Mouse (Mus musculus) brain, embryonic 14.5 days (tissue): ENCODE results near the gene Pgpep1. TPM values are rescaled to one million over a fixed set of nuclear protein-coding genes. Genes with fewer than 3 reads are reported as not detected.

Experiments used
- DNase-seq: peaks from one replicate; pipeline ENCODE4 v3.0.0-alpha.2; 2011; ENCODE audit warnings: low read depth
- CTCF ChIP-seq: fragments of 200-500 bp; IDR thresholded peaks from 2 replicates; pipeline ENCODE4 v1.5.1; 2012; ENCODE audit warnings: inconsistent platforms, mild to moderate bottlenecking, moderate library complexity, borderline replicate concordance; ENCODE audit not compliant: insufficient read depth, insufficient read length; ENCODE audit errors: extremely low read depth
- POLR2A ChIP-seq: fragments of 200-500 bp; IDR thresholded peaks from 2 replicates; pipeline ENCODE4 v1.6.1; 2012; ENCODE audit warnings: mild to moderate bottlenecking, inconsistent platforms, borderline replicate concordance; ENCODE audit not compliant: poor library complexity, insufficient read depth, insufficient read length, severe bottlenecking; ENCODE audit errors: extremely low read depth
- polyA plus RNA-seq: library from polyadenylated mRNA; depleted of rRNA; stranded (reverse); fragments of >200 nt; gene quantifications from 2 replicates; pipeline ENCODE4 v1.2.3, GENCODE M21; 2012

Pgpep1 gene
- polyA plus RNA-seq, 1 experiment, result 83.7 TPM

DNA sequence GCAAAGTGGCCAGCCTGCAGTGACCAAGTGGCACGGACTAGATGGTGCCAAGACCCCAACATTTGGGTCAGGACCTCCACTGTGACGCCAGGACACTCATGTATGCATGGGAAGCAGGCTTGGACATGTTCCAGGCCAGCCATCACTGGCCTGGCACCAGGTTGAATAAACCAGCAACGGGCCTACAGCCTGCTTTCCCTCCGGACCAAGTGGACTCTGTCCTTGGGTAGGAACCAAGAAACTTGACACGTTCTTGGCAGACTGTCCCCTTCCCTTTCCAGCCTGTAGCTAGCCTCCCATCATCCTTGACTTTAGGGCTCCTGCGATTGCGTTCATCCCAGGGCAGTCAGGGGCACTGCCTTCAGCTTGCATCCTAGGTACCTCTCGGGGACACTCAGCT is 27.4 kb upstream of the Pgpep1 start:
- DNase-seq, result no peak
- TF ChIP-seq CTCF, result no peak
- TF ChIP-seq POLR2A, result no peak

- peak; percentile 38 for DNase-seq
- TF ChIP-seq POLR2A (no peak), CTCF (no peak)
Measured at GRCm38 (mm10) chr8:70684291-70684690, 24.1 kb upstream of the Pgpep1 start.

- no peak for DNase-seq
- TF ChIP-seq POLR2A, result no peak
- TF ChIP-seq CTCF, result no peak
Measured at GRCm38 (mm10) chr8:70682692-70683091, 22.5 kb upstream of the Pgpep1 start.

DNA sequence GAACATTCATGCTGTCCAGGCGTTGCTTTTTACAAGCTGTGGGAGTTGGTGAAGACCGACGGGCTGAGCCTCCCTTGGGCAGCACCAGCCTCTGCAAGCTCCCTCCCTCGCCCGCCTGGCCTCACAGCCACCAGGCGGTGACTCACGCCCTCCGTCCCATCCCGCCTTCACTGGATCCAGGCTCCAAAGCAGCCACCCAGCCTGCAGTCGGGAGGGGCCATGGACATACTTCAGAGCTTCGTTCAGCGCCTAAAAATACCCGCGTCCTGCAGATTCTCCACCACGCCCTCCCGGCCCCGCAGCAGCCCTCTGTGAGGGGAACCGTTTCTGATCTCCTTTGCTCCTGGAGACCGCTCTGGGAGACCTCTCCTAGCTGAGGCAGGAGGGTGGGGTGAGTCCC is 22.0 kb upstream of the Pgpep1 start:
- no peak for TF ChIP-seq CTCF
- no peak for TF ChIP-seq POLR2A
- DNase-seq, result no peak

DNA sequence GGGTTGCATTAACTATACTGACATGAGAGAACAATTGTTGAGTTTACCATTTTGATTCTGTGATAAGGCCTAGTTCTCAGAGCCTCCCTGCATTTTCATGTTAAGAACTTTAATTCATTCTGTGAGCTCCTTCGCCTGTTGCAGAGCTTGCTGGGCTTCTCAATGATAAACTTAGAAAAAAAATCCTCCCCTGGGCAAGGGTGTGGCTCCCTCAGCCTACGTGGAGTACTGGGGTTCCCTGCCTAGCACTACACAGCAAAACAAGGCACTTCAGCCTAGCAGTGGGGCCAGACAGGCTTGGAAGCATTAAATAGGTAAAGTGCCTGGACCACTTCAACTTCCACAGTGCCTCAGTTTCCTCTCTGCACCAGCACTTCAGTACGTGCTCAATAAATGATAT is 21.2 kb upstream of the Pgpep1 start:
- TF ChIP-seq CTCF, result no peak
- TF ChIP-seq POLR2A, result no peak
- no peak for DNase-seq

DNA sequence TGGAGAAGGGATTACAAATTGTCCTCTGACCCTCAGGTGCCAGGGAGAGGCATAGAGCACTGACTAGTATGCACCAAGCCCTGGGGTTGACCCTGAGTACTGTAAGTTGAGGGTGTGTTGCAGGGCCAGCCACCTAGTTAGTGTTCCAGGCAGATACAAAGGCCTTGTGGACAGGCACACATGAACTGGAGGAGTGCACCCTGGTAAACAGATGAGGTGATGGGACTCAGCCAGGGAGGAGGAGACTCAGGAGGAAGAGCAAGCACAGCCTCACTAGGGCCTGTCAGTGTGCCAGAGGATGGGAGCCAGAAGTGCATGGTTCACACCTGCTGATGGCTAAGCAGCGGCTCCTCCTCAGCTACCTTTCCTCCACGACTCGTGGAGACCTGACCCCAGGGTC is 19.9 kb upstream of the Pgpep1 start:
- no peak for TF ChIP-seq POLR2A
- no peak for TF ChIP-seq CTCF
- DNase-seq, result no peak

- TF ChIP-seq POLR2A (no peak), CTCF (no peak)
- DNase-seq, result no peak
Measured at GRCm38 (mm10) chr8:70679404-70679803, 19.2 kb upstream of the Pgpep1 start.

- DNase-seq, result no peak
- TF ChIP-seq CTCF (no peak), POLR2A (no peak)
Measured at GRCm38 (mm10) chr8:70678679-70679078, 18.5 kb upstream of the Pgpep1 start.

GRCm38 (mm10) chr8:70677451-70678080 is 17.4 kb upstream of the Pgpep1 start:
- TF ChIP-seq POLR2A (no peak), CTCF (no peak)
- no peak for DNase-seq

DNA sequence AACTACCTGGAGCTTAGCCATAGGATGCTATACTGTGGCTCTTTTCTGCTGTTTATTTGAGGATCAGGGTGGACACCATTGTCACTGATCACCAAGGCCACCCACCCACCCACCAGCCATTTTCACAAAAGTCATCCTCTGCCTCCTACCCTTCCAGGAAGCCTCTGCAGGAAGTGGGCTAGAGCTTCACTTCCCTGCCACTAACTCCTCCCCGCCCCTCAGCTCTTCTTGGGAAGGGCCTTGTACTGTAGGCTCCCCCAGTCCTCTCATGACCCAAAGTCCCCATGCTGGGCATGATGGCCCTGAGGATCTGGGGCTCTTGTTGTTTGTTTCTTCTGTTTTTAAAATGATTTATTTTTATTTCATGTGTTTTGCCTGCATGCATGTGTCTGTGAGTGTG is 15.1 kb upstream of the Pgpep1 start:
- TF ChIP-seq POLR2A (no peak), CTCF (no peak)
- DNase-seq, result no peak

GRCm38 (mm10) chr8:70674716-70675115 is 14.5 kb upstream of the Pgpep1 start:
- TF ChIP-seq CTCF, result no peak
- TF ChIP-seq POLR2A, result no peak
- DNase-seq, result no peak

GRCm38 (mm10) chr8:70674109-70674508 is 13.9 kb upstream of the Pgpep1 start:
- TF ChIP-seq POLR2A (no peak), CTCF (no peak)
- no peak for DNase-seq

- TF ChIP-seq POLR2A (peak; percentile 66; the same call in 1 of the 2 replicates), CTCF (peak; percentile 87)
Measured at GRCm38 (mm10) chr8:70673079-70673856, 13.1 kb upstream of the Pgpep1 start, which contains the start of gene Lsm4. Gene Lsm4 (plus strand): TSS chr8:70673248.

More at GRCm38 (mm10) chr8:70673079-70673856, 13.1 kb upstream of the Pgpep1 start, which contains the start of gene Lsm4:
- DNase-seq, result peak; percentile 100
